Mouse (Mus musculus) Patski (cell line): ENCODE results near the gene Kdm4c. TPM values are rescaled to one million over a fixed set of nuclear protein-coding genes. Genes with fewer than 3 reads are reported as not detected.
"Not testable (repeated sequence)": the region's sequence is repeated elsewhere in the genome, so short reads cannot be mapped to it uniquely, and the experiment has no call there.

Source experiments
- ATAC-seq: fragments of 100-300 bp; one replicate; pipeline ENCODE4 v1.8.0; 2021
- CTCF ChIA-PET: fragments of 350-600 bp; sonication (Branson Sonifier 250); formaldehyde crosslinking; loops from one replicate; lab custom pipeline; 2022; ENCODE audit warnings: inconsistent platforms; lab: Charles Lee
- POLR2A ChIA-PET: fragments of 350-600 bp; sonication (Branson Sonifier 250); formaldehyde crosslinking; loops from one replicate; lab custom pipeline; 2022; ENCODE audit warnings: antibody characterized with exemption, inconsistent platforms; lab: Charles Lee
- DNase-seq: peaks from one replicate; pipeline ENCODE4 v3.0.0-alpha.2; 2011; ENCODE audit warnings: low read depth, low spot score
- H3K27me3 ChIP-seq: fragments of 371-371 bp; one replicate; pipeline ENCODE4 v1.5.1; 2021
- CTCF ChIP-seq: fragments of 100-300 bp; IDR thresholded peaks from one replicate; pipeline ENCODE4 v1.5.1; 2021
- in situ Hi-C: fragments of 300-500 bp; cut with MboI; formaldehyde crosslinking; loops from 3 replicates; pipeline ENCODE4 v1.11.1; 2018; ENCODE audit warnings: low pct_unique_long_range_greater_than_20kb, mixed read lengths
- polyA plus RNA-seq: library from polyadenylated mRNA; unstranded; gene quantifications from one replicate; pipeline ENCODE4 v1.2.3, GENCODE M21; 2021

Gene Kdm4c
- 18.0 TPM for polyA plus RNA-seq

GRCm38 (mm10) chr4:74242176-74242575 lies at the start of gene Kdm4c:
Gene Kdm4c (plus strand): TSS chr4:74242497.
- no peaks in the 10 kb centered on the region for H3K27me3 ChIP-seq
- POLR2A ChIA-PET = no interaction called here
- ATAC-seq (no peak), DNase-seq (no peak)
- CTCF ChIA-PET = no interaction called here
- no peak for TF ChIP-seq CTCF
- in situ Hi-C loops = no loop called here

- ATAC-seq (no peak), DNase-seq (no peak)
- no peaks in the 10 kb centered on the region for H3K27me3 ChIP-seq
- ChIA-PET POLR2A (no interaction called here), CTCF (no interaction called here)
- in situ Hi-C loops = no loop called here
- no peak for TF ChIP-seq CTCF
Observed at GRCm38 (mm10) chr4:74201281-74201811, 41.0 kb upstream of the Kdm4c start.

- CTCF ChIA-PET = interaction anchor here (0.7 to 1.1 kb wide), 2 partner anchors 24 to 175 kb away, joined by 3 read pairs; no protein-coding TSS in a partner anchor
- DNase-seq, ATAC-seq, H3K27me3 ChIP-seq, in situ Hi-C loops, POLR2A ChIA-PET: not testable (repeated sequence)
Observed at GRCm38 (mm10) chr4:74221780-74222179, 20.5 kb upstream of the Kdm4c start.

- no peak for ATAC-seq
- no peak for TF ChIP-seq CTCF
- ChIA-PET POLR2A (no interaction called here), CTCF (interaction anchor here (0.7 to 1.1 kb wide), 2 partner anchors 23 to 174 kb away, joined by 3 read pairs; no protein-coding TSS in a partner anchor)
- in situ Hi-C loops = no loop called here
- H3K27me3 ChIP-seq = no peaks in the 10 kb centered on the region
- no peak for DNase-seq
Observed at GRCm38 (mm10) chr4:74222360-74222759, 19.9 kb upstream of the Kdm4c start.

DNA sequence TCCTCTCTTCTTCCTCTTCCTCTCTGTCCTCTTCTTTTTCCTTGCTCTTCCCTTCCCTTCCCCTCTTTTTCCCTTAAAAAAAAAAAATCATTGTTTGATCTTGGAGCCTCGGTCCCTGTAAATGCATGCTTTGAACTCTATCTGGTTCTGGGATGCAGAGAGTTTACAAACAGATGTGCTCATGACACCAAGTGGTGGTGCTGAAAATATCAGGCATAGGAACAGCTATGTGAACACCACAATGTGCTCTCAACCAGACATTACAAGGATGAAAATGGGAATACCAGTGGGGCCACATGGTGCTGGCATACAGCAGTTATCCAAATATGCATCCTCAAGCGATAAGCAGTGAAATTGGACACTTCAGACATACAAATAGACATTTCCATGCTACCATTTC lies 18.1 kb upstream of the Kdm4c start:
- H3K27me3 ChIP-seq = no peaks in the 10 kb centered on the region
- DNase-seq (no peak), ATAC-seq (peak; percentile 51)
- in situ Hi-C loops = no loop called here
- no peak for TF ChIP-seq CTCF
- POLR2A ChIA-PET = no interaction called here
- CTCF ChIA-PET = no interaction called here

- ATAC-seq (no peak), DNase-seq (no peak)
- no peaks in the 10 kb centered on the region for H3K27me3 ChIP-seq
- no peak for TF ChIP-seq CTCF
- CTCF ChIA-PET = interaction anchor here (1.0 kb wide), 1 partner anchor 14 kb away, joined by 3 read pairs; no protein-coding TSS in a partner anchor
- in situ Hi-C loops = no loop called here
- POLR2A ChIA-PET = no interaction called here
Observed at GRCm38 (mm10) chr4:74230994-74231393, 11.3 kb upstream of the Kdm4c start.

DNA sequence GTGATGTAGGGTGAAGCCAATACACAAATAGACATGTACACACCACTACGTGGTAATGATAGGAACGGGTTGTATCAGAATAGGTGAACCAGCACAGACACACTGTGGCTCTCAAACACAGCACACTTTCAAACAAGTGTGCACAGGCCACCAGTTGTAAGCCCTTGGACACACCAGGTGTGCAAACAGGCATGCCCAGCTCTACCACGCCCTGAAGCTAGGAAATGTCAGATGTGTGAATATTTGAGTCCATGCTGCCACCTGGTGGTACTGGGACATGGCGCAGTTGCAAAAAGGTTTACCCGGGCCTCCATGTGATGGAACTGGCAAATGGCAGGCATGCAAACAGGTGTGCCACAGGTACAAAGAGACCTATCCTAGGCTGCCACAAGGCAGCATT lies 10.9 kb upstream of the Kdm4c start:
- peak; percentile 63 for TF ChIP-seq CTCF

GRCm38 (mm10) chr4:74233534-74233933 lies 8.8 kb upstream of the Kdm4c start:
- ChIA-PET POLR2A (no interaction called here), CTCF (no interaction called here)
- no peak for ATAC-seq
- TF ChIP-seq CTCF = no peak
- in situ Hi-C loops = no loop called here
- no peaks in the 10 kb centered on the region for H3K27me3 ChIP-seq
- no peak for DNase-seq

More for the DNA sequence above, 10.9 kb upstream of the Kdm4c start:
- in situ Hi-C loops = no loop called here
- H3K27me3 ChIP-seq = no peaks in the 10 kb centered on the region
- ChIA-PET POLR2A (no interaction called here), CTCF (interaction anchor here (1.0 kb wide), 1 partner anchor 14 kb away, joined by 3 read pairs; no protein-coding TSS in a partner anchor)
- ATAC-seq (no peak), DNase-seq (no peak)

- no peak for TF ChIP-seq CTCF
- CTCF ChIA-PET = no interaction called here
- H3K27me3 ChIP-seq = no peaks in the 10 kb centered on the region
- in situ Hi-C loops = no loop called here
- DNase-seq (peak; percentile 81), ATAC-seq (peak; percentile 95)
- POLR2A ChIA-PET = no interaction called here
Observed at GRCm38 (mm10) chr4:74251348-74252244, 9.3 kb downstream of the Kdm4c start.

DNA sequence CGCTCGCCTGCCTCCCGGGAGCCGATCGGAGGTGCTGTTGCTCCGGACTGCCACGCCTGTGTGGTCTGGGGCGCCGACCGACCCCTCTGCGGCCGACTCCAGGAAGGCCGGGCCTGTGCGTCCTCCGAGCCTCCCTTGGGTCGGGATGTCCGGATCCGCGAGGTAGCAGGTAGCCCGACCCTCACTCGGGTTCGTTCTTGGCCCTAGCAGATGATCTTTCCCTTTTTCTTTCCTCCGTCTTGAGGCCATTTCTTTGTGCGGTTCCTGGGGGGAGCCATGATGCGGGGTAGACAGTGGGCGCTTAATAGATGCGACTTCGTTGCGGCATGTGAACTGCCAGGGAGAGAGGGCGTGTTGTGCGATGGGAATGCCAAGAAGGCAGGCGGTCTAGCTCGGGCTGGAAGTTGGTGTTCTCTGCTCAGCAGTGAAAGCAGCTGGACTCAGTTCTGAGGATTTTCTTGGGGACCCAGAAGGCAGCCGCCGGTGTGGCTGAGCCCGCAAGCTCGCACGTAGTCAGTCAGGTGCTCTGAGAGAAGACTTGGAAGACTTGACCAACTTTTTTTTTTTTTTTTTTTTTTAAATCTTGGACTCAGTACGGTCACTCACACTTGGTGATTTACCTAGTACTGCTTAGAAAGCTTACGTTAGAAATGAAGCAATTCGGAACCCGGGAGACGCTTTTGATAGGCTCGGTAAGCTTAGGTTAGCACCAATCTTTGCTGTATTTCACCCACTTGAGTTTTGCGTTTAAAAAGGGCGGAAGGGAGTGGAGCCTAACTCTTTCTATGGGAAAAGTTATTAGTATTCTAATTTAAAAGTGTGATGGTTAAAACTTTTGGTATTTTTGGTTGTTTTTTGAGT lies 10.2 kb downstream of the Kdm4c start:
- TF ChIP-seq CTCF = no peak
- ATAC-seq (peak; percentile 65), DNase-seq (peak; percentile 13)
- POLR2A ChIA-PET = interaction anchor here (0.9 kb wide), 1 partner anchor 19 kb away, joined by 3 read pairs; no protein-coding TSS in a partner anchor
- in situ Hi-C loops = no loop called here
- no peaks in the 10 kb centered on the region for H3K27me3 ChIP-seq
- CTCF ChIA-PET = no interaction called here
